Mouse (Mus musculus) myocyte (in vitro differentiated cells): ENCODE results near the gene Gm42674.

Experiments used
- CEBPB ChIP-seq: IDR thresholded peaks from 2 replicates; pipeline ENCODE4 v1.6.1; 2011; ENCODE audit warnings: mild to moderate bottlenecking, moderate library complexity; ENCODE audit not compliant: poor library complexity, insufficient read depth, severe bottlenecking
- MAX ChIP-seq: IDR thresholded peaks from one replicate; pipeline ENCODE4 v1.6.1; 2011; ENCODE audit warnings: low read depth, mild to moderate bottlenecking, control low read depth
- MYOD1 ChIP-seq, 3 experiments: IDR thresholded peaks; one replicate each; pipeline ENCODE4 v1.6.1; 2011; ENCODE audit warnings: control low read depth in 2 of 3, low read depth in 2 of 3, mild to moderate bottlenecking in 2 of 3, moderate library complexity in 1 of 3; ENCODE audit not compliant: insufficient read length in 2 of 3, control insufficient read depth in 1 of 3
- MYOG ChIP-seq, 3 experiments: IDR thresholded peaks; one replicate each; pipeline ENCODE4 v1.6.1; 2011; ENCODE audit warnings: control low read depth in 2 of 3, low read depth in 2 of 3, mild to moderate bottlenecking in 2 of 3; ENCODE audit not compliant: insufficient read length in 2 of 3, control insufficient read depth in 1 of 3, insufficient read depth in 1 of 3
- POLR2A ChIP-seq: IDR thresholded peaks from one replicate; pipeline ENCODE4 v1.6.1; 2011; ENCODE audit warnings: low read depth, mild to moderate bottlenecking, control low read depth, moderate library complexity; ENCODE audit not compliant: insufficient read length
- POLR2AphosphoS2 ChIP-seq: IDR thresholded peaks from one replicate; pipeline ENCODE4 v1.6.1; 2011; ENCODE audit warnings: low read depth, control low read depth; ENCODE audit not compliant: insufficient read length
- REST ChIP-seq: IDR thresholded peaks from one replicate; pipeline ENCODE4 v1.6.1; 2011; ENCODE audit warnings: mild to moderate bottlenecking, control low read depth, moderate library complexity; ENCODE audit not compliant: insufficient read depth, insufficient read length
- USF1 ChIP-seq: IDR thresholded peaks from one replicate; pipeline ENCODE4 v1.6.1; 2011; ENCODE audit warnings: low read depth, mild to moderate bottlenecking, control low read depth, moderate library complexity

DNA sequence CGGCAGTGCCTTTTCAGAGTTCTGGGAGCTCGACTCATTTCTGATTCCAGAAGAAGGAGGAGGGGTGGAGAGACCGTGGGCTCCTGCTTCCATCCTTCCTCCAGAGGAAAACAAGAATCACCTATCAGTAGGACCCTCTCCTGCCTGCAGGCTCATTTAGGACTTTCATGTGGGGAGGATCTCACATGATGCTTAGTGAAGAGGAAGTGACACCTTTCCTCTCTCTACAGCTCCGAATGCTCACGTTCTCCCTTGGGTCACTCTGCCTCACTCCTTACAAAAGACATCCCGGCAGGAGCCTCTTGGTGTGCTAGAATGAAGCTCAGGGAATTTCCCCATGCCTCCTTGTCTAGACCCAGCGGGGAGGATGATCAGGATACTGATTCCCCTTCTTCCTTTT, 19.8 kb downstream of the Gm42674 start:
- TF ChIP-seq POLR2A (no peak), CEBPB (no peak), MYOD1 (IDR thresholded peaks at IDR 0.05; ENCODE audit: control insufficient read depth in 1 of 3, insufficient read length in 2 of 3, low read depth in 2 of 3) (no peak), MAX (no peak), POLR2AphosphoS2 (no peak), USF1 (no peak), REST (no peak), MYOG (IDR thresholded peaks at IDR 0.05; ENCODE audit: control insufficient read depth in 1 of 3, insufficient read depth in 1 of 3, insufficient read length in 2 of 3, low read depth in 2 of 3) (no peak)
